Mouse (Mus musculus): Measurements from ENCODE around the gene Ptgds. TPM values are rescaled to one million over a fixed set of nuclear protein-coding genes. Genes with fewer than 3 reads are reported as not detected.

The Ptgds gene
- 1,109 and 2,669 TPM in 2 replicates for polyA plus RNA-seq (2015; fragmentation: Nextera tagmentation; extraction: Ambion mirVana)

GRCm38 (mm10) chr2:25469969-25470368, at the start of gene Ptgds:
Gene Ptgds, minus strand, starts transcription at chr2:25470046.

GRCm38 (mm10) chr2:25501593-25502486, 32.0 kb upstream of the Ptgds start, which contains the start of gene C8g:
Gene C8g, minus strand, starts transcription at chr2:25501719.

GRCm38 (mm10) chr2:25500576-25501405, 30.9 kb upstream of the Ptgds start, which contains the start of gene Fbxw5:
Gene Fbxw5, plus strand, starts transcription at chr2:25500750.

DNA sequence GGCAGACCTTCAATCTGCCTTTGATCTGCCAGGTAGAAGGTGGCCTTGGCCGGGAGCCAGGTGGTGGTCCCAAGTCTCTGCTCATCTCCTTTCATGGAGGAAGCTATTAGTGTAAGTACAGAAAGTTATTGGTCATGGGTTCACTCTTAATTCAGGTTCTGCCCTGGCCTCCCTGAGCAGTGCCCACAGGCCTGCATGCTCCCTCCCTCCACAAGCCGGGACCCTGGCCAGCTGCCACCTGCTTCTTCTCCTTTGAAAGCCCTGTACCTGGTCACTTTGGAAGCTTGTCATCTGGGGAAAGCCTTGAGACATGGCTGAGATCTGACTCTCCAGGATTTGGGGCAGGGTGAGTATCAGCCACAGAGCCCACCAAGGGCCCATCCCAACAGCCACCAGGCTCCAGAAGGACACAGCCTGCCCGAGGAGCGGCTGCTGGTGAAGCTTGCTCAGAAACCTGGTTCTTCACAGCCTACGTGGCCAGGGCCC, 23.7 kb upstream of the Ptgds start, which contains the start of gene Lcn12:
Gene Lcn12, minus strand, starts transcription at position 436 of the 486 bp plus-strand sequence.

GRCm38 (mm10) chr2:25460551-25461309, 9.1 kb downstream of the Ptgds start, which contains the start of gene Paxx:
Gene Paxx, minus strand, starts transcription at chr2:25461094.

GRCm38 (mm10) chr2:25456205-25456953, 13.5 kb downstream of the Ptgds start, which contains the start of gene Clic3:
Gene Clic3, plus strand, starts transcription at chr2:25456838.

GRCm38 (mm10) chr2:25428442-25429236, 41.2 kb downstream of the Ptgds start, which contains the start of gene Abca2:
Gene Abca2, plus strand, starts transcription at chr2:25428703.

GRCm38 (mm10) chr2:25422587-25423410, 47.0 kb downstream of the Ptgds start, which contains the start of gene Fut7:
Gene Fut7, plus strand, starts transcription at chr2:25423267.

Small RNA genes within 50 kb of the gene (microRNA-seq; reads per million reads assigned to microRNA genes)
- gene Mir3087: 2.0 reads per million

Other genes starting within 250 kb of the Ptgds start
- 538 and 555 TPM in 2 replicates for gene Tubb4b, start 245.3 kb downstream of the Ptgds start, polyA plus RNA-seq (2015; fragmentation: Nextera tagmentation; extraction: Ambion mirVana)
- not detected in 2 replicates for gene Slc34a3, start 235.7 kb downstream of the Ptgds start, polyA plus RNA-seq (2015; fragmentation: Nextera tagmentation; extraction: Ambion mirVana)
- not detected in 2 replicates for gene Rnf224, start 233.3 kb downstream of the Ptgds start, polyA plus RNA-seq (2015; fragmentation: Nextera tagmentation; extraction: Ambion mirVana)
- gene Rnf208, start 227.8 kb downstream of the Ptgds start, polyA plus RNA-seq (2015; fragmentation: Nextera tagmentation; extraction: Ambion mirVana): 233 and 275 TPM in 2 replicates
- 0.18 TPM in 1 of 2 replicates, not detected in the other for gene Cysrt1, start 227.6 kb downstream of the Ptgds start, polyA plus RNA-seq (2015; fragmentation: Nextera tagmentation; extraction: Ambion mirVana)
- gene AL732309.1, start 223.2 kb downstream of the Ptgds start, polyA plus RNA-seq (2015; fragmentation: Nextera tagmentation; extraction: Ambion mirVana): 2.6 and 3.2 TPM in 2 replicates
- gene Tmem203, start 214.6 kb downstream of the Ptgds start, polyA plus RNA-seq (2015; fragmentation: Nextera tagmentation; extraction: Ambion mirVana): 23.8 and 25.9 TPM in 2 replicates
- gene Tprn, start 207.4 kb downstream of the Ptgds start, polyA plus RNA-seq (2015; fragmentation: Nextera tagmentation; extraction: Ambion mirVana): 15.4 and 16.4 TPM in 2 replicates
- 166 and 169 TPM in 2 replicates for gene Ssna1, start 197.6 kb downstream of the Ptgds start, polyA plus RNA-seq (2015; fragmentation: Nextera tagmentation; extraction: Ambion mirVana)
- 86.3 and 90.8 TPM in 2 replicates for gene Anapc2, start 197.6 kb downstream of the Ptgds start, polyA plus RNA-seq (2015; fragmentation: Nextera tagmentation; extraction: Ambion mirVana)
- 0.34 TPM in 1 of 2 replicates, not detected in the other for gene Tmem210, start 181.9 kb downstream of the Ptgds start, polyA plus RNA-seq (2015; fragmentation: Nextera tagmentation; extraction: Ambion mirVana)
- 0.13 and 0.38 TPM in 2 replicates for gene Lrrc26, start 180.1 kb downstream of the Ptgds start, polyA plus RNA-seq (2015; fragmentation: Nextera tagmentation; extraction: Ambion mirVana)
- 89.6 and 112 TPM in 2 replicates for gene Grin1, start 150.9 kb downstream of the Ptgds start, polyA plus RNA-seq (2015; fragmentation: Nextera tagmentation; extraction: Ambion mirVana)
- 46.6 and 48.4 TPM in 2 replicates for gene Man1b1, start 137.7 kb downstream of the Ptgds start, polyA plus RNA-seq (2015; fragmentation: Nextera tagmentation; extraction: Ambion mirVana)
- gene Dpp7, start 113.7 kb downstream of the Ptgds start, polyA plus RNA-seq (2015; fragmentation: Nextera tagmentation; extraction: Ambion mirVana): 20.6 and 20.9 TPM in 2 replicates
- 19.7 and 22.7 TPM in 2 replicates for gene Uap1l1, start 104.4 kb downstream of the Ptgds start, polyA plus RNA-seq (2015; fragmentation: Nextera tagmentation; extraction: Ambion mirVana)
- gene Sapcd2, start 97.7 kb downstream of the Ptgds start, polyA plus RNA-seq (2015; fragmentation: Nextera tagmentation; extraction: Ambion mirVana): 16.8 and 18.2 TPM in 2 replicates
- 15.6 and 17.4 TPM in 2 replicates for gene Entpd2, start 74.2 kb downstream of the Ptgds start, polyA plus RNA-seq (2015; fragmentation: Nextera tagmentation; extraction: Ambion mirVana)
- 405 and 457 TPM in 2 replicates for gene Npdc1, start 70.7 kb downstream of the Ptgds start, polyA plus RNA-seq (2015; fragmentation: Nextera tagmentation; extraction: Ambion mirVana)
- gene Fut7, start 46.8 kb downstream of the Ptgds start, polyA plus RNA-seq (2015; fragmentation: Nextera tagmentation; extraction: Ambion mirVana): 0.30 and 0.41 TPM in 2 replicates
- gene Abca2, start 41.3 kb downstream of the Ptgds start, polyA plus RNA-seq (2015; fragmentation: Nextera tagmentation; extraction: Ambion mirVana): 11.5 and 17.0 TPM in 2 replicates
- 1.3 and 1.8 TPM in 2 replicates for gene Clic3, start 13.2 kb downstream of the Ptgds start, polyA plus RNA-seq (2015; fragmentation: Nextera tagmentation; extraction: Ambion mirVana)
- 131 and 140 TPM in 2 replicates for gene Paxx, start 9.0 kb downstream of the Ptgds start, polyA plus RNA-seq (2015; fragmentation: Nextera tagmentation; extraction: Ambion mirVana)
- not detected in 2 replicates for gene Lcn12, start 23.9 kb upstream of the Ptgds start, polyA plus RNA-seq (2015; fragmentation: Nextera tagmentation; extraction: Ambion mirVana)
- gene Fbxw5, start 30.7 kb upstream of the Ptgds start, polyA plus RNA-seq (2015; fragmentation: Nextera tagmentation; extraction: Ambion mirVana): 103 and 115 TPM in 2 replicates
- gene C8g, start 31.7 kb upstream of the Ptgds start, polyA plus RNA-seq (2015; fragmentation: Nextera tagmentation; extraction: Ambion mirVana): 6.2 TPM in 2 replicates
- gene Traf2, start 76.9 kb upstream of the Ptgds start, polyA plus RNA-seq (2015; fragmentation: Nextera tagmentation; extraction: Ambion mirVana): 11.9 and 12.1 TPM in 2 replicates
- gene Edf1, start 87.8 kb upstream of the Ptgds start, polyA plus RNA-seq (2015; fragmentation: Nextera tagmentation; extraction: Ambion mirVana): 403 and 421 TPM in 2 replicates
- 1.0 and 3.1 TPM in 2 replicates for gene Mamdc4, start 104.8 kb upstream of the Ptgds start, polyA plus RNA-seq (2015; fragmentation: Nextera tagmentation; extraction: Ambion mirVana)
- gene Phpt1, start 105.2 kb upstream of the Ptgds start, polyA plus RNA-seq (2015; fragmentation: Nextera tagmentation; extraction: Ambion mirVana): 251 and 258 TPM in 2 replicates
- gene Ajm1, start 111.7 kb upstream of the Ptgds start, polyA plus RNA-seq (2015; fragmentation: Nextera tagmentation; extraction: Ambion mirVana): 20.4 and 21.5 TPM in 2 replicates
- 56.5 and 61.3 TPM in 2 replicates for gene Rabl6, start 138.5 kb upstream of the Ptgds start, polyA plus RNA-seq (2015; fragmentation: Nextera tagmentation; extraction: Ambion mirVana)
- 0.45 and 0.50 TPM in 2 replicates for gene Ccdc183, start 147.6 kb upstream of the Ptgds start, polyA plus RNA-seq (2015; fragmentation: Nextera tagmentation; extraction: Ambion mirVana)
- gene Tmem141, start 152.0 kb upstream of the Ptgds start, polyA plus RNA-seq (2015; fragmentation: Nextera tagmentation; extraction: Ambion mirVana): 63.4 and 65.7 TPM in 2 replicates
- 13.4 and 13.6 TPM in 2 replicates for gene Fcna, start 158.0 kb upstream of the Ptgds start, polyA plus RNA-seq (2015; fragmentation: Nextera tagmentation; extraction: Ambion mirVana)
- gene Lcn8, start 183.1 kb upstream of the Ptgds start, polyA plus RNA-seq (2015; fragmentation: Nextera tagmentation; extraction: Ambion mirVana): not detected in 2 replicates
- gene Lcn5, start 187.9 kb upstream of the Ptgds start, polyA plus RNA-seq (2015; fragmentation: Nextera tagmentation; extraction: Ambion mirVana): not detected in 2 replicates
- not detected in 2 replicates for gene Lcn6, start 206.7 kb upstream of the Ptgds start, polyA plus RNA-seq (2015; fragmentation: Nextera tagmentation; extraction: Ambion mirVana)
- not detected in 2 replicates for gene Lcn10, start 212.7 kb upstream of the Ptgds start, polyA plus RNA-seq (2015; fragmentation: Nextera tagmentation; extraction: Ambion mirVana)
- not detected in 2 replicates for gene Obp2a, start 230.0 kb upstream of the Ptgds start, polyA plus RNA-seq (2015; fragmentation: Nextera tagmentation; extraction: Ambion mirVana)
- 259 and 263 TPM in 2 replicates for gene Bmyc, start 236.7 kb upstream of the Ptgds start, polyA plus RNA-seq (2015; fragmentation: Nextera tagmentation; extraction: Ambion mirVana)